Mouse (Mus musculus): Measurements from ENCODE around the gene Eps8l2.

Eps8l2 gene

DNA sequence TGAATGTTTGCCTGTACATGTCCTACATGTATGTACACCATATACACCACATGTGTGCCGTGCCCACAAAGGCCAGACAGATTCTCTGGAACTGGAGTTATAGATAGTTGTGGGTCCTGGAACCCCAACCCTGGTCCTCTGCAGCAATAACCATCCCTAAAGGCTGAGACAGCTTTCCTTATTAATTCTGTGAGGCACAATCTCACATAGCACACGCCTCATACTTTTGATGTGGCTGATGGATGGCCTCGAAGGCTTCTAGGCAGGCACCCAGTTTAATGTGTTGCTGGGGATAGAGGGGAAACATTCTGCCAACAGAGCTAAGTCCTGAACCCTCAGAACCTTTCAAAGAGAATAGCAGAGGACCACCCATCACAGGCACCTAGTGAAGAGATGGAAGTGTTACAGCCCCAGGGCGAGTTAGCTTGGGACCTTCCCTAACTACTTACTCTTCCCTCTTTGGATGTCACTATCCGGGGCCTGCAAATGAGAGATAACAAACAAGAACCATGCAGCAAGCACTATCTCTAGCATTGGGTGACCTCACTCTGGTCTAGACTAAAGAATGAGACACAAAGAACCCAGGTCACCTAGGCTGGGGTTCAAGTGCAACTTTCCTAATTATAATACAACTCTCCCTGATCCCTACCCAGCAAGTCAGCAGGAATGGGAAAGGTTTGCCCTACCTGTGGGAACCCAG, 25.8 kb downstream of the Eps8l2 start:
- no peak for DNase-seq (ENCODE audit: low read depth, low spot score)

DNA sequence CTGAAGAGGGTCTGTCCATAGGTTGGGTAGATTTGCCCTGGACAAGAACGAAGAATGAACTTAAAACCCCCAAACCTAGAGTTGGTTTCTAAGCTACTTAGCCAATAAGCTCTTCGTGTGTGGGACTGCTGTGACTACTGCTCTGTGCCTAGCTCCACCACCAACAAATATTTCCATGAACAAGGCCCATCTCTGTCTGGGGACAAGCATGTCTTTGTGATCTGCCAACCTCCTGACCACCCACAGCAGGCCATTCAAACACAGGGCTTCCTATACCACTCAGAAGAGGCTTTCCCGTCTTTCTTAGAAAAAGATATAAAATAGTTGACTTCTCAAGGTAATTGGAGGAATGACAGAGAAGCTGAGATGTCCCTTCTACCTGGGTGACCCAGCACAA, 26.4 kb downstream of the Eps8l2 start:
- DNase-seq (ENCODE audit: low read depth, low spot score), result no peak

DNA sequence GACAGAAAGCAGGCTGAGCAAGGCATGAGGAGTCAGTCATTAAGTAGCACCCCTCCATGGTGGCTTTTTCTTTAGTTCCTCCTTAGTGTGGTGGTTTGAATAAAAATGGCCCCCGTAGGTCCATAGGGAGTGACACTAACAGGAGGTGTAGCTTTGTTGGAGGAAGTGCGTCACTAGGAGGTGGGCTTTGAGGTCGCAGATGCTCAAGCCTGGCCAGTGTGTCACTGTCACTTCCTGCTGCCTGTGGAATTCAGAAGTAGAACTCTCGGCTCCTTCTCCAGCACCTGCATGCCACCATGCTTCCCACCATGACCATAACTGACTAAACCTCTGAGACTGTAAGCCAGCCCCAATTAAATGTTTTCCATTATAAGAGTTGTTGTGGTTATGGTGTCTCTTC, 28.7 kb downstream of the Eps8l2 start:
- peak; percentile 53 for DNase-seq (ENCODE audit: low read depth, low spot score)

DNA sequence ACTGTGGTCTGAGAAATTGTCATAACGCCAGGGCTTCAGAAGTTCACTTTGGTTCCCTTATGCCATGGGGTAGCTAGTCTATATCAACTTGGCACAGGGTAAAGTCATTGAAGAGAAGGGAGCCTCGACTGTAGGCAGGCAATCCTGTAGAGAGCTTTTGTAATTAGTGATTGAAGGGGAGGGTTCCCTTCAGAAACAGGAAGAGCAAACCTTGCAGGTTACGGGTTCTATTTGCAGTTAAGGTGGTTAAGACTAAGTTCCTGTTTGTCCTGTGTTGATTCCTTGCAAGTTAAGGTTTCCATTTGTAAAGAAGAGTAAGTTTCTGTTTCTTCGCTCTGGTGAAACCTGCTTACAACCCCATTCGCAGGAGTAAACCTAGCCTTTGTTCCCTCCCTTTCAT, 31.2 kb downstream of the Eps8l2 start:
- no peak for DNase-seq (ENCODE audit: low read depth, low spot score)

DNA sequence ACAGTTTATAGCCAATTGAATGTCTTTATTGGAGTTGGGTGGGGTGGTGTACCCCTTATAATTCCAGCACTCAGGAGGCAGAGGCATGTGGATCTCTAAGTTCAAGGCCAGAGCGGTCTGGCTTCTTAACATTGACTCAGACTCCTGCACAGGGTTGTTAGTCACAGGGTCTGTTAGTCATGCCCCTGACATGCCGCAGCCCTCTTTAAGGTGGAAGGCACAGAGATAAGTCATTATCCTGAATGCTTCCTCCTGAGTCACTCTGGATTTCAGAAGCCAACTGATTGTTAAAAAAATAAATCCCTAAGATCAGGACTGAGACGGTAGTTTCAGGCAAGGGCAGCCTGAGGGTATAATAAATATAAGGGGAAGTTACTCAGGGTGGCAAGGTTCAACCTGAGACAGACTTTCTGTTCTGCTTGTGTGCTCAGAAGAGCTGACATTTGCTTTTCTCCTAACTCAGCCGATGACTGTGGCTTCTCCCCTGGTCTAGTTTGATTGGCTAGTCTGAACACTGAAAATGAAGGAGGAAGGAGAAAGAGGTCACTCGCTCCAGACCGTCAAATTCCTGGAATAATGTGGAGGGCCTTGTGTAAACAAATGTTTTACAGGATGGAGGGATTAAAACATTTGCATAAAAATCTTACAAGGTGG, 33.4 kb downstream of the Eps8l2 start:
- DNase-seq (ENCODE audit: low read depth, low spot score), result peak; percentile 57

DNA sequence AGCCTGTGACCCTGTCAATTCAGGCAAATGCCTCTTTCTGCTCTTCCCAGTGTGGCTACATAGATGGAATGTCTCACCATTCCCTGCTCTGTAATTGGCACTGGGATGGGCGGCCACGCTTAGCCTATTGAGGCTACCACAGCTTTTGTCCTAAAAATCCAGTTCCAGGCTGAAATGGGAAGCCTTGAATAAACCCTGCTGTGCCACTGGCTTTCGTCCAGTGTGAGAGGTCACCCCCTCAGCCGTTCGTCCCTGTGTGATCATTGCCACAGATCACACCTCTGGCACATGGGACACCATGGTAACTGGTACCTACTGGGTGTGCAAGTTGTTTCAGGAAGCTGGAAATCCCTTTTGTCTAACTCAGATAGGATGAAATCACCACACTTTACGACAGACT, 34.9 kb downstream of the Eps8l2 start:
- DNase-seq (ENCODE audit: low read depth, low spot score), result peak; percentile 92

DNA sequence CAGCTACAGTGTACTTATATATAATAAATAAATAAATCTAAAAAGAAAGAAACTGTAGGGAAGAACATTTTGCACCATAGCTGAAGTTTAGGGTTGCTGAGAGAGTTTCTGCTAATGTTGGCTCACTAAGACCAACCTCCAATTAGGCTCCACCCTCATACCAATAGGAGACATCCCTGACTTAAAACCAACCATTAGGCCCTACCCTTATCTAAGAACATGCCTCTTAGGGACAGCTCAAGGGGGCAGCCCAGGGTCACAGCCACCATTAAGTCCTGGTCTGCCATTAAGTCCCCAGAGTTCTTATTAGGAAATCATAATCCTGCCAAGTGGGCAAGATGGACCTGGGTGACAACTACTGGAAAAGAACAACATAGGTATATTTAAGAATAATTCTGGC, 35.7 kb downstream of the Eps8l2 start:
- peak; percentile 61 for DNase-seq (ENCODE audit: low read depth, low spot score)

DNA sequence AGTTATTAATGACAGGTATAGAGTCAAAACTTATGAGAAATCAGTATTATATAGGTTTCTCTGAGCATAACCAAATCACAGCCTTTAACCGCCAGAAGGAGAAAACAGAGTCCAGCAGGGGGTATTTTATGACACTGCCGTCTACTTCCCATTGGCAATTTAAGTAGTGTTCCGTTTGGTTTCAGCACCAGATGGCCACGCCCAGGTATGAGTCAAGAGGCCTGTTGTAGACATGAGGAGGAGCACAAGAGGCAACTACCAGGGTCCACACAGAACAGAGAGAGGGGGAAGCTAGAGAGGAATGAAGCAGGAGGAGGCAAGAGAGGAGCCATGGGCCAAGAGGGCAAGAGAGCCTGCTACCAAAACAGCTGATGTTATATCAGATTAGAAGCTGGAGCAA, 40.9 kb downstream of the Eps8l2 start:
- peak; percentile 68 for DNase-seq (ENCODE audit: low read depth, low spot score)

DNA sequence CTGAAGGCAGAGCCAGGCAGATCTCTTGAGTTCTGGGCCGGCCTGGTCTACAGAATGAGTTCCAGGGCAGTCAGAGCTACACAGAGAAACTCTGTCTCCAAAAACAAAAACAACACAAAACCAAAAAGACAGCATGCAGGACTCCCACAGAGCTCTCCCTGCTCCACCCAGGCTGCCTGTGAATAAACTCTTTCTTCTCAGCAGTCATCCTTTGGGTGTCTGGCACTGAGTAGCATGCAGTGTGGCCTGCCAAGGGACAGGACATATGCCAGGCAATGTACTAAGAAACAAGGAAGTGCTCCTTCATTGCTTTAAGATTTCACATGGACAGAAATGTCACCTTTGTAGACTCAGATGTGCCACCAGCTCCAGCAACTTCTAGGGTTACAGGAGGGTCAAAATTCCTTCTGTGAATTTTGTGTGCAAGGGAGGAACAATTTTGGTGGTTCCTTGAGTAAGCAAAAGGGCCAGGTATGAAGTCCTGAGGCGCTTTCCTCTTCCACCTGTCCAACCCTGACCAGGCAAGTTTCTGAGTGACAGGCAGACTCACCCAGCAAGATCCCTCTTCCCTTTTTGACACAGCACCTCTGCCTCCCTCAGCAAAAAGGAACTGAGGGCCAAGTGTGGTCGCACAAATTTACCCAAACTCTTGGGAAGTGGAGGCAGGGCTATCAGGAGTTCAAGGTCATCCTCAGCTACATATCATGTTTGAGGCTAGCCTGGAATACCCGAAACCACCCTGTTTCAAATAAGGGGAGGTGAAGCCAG, 42.6 kb downstream of the Eps8l2 start:
- DNase-seq (ENCODE audit: low read depth, low spot score), result no peak

DNA sequence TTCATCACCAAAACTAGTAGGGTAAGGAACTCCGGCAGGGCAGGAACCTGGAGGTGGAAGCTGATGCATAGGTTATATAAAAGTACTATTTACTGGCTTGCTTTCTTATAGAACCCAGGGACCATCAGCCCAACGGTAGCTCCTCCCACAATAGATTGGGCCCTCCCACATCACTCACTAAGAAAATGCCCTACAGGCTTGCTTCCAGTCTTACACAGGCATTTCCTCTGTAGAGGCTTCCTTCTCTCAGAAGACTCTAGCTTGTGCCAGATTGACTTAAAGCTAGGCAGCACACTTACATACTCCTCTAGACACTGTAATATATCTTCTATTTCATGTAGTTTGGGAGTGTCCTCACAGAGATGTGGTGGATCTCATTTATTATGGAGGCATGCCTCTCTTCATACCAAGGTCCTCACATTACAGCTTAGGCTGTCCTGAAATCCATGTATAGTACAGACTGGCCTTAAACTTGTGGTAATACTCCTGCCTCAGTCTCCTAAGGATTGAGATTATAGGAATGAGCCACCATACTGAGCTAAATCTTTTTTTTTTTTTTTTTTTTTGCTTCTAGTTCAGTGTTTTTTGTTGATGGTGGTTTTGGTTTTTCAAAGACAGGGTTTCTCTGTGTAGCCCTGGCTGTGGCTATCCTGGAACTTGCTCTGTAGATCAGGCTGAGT, 49.3 kb downstream of the Eps8l2 start:
- peak; percentile 46 for DNase-seq (ENCODE audit: low read depth, low spot score)

DNA sequence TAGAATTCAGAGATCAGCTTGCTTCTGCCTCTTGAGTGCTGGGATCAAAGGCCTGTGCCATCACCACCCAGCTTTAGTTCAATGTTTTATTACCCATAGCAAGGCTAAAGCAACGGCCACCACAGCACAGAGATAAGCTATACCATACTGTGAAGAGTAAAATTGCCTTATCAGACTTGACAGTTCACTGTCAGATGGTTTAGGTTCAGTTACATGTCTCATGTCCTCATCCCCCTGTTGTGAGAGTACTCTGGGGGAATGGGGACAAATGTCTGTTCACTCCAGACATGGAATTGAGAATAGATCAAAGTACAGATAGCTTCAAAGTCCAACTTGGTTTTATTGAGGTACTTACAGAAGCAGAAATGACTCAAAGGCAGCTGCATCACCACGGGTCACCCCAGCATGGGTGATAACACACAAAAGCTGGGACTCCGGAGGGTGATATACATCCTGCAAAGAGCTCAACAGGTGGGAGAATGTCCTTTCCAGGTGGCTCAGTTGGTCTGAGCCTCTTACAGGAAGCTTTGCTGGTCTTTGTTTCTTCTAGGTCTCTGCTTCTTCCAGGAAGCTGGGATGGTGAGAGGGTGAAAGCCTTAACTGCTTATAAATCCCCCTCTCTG, 49.9 kb downstream of the Eps8l2 start:
- DNase-seq (ENCODE audit: low read depth, low spot score), result no peak

DNA sequence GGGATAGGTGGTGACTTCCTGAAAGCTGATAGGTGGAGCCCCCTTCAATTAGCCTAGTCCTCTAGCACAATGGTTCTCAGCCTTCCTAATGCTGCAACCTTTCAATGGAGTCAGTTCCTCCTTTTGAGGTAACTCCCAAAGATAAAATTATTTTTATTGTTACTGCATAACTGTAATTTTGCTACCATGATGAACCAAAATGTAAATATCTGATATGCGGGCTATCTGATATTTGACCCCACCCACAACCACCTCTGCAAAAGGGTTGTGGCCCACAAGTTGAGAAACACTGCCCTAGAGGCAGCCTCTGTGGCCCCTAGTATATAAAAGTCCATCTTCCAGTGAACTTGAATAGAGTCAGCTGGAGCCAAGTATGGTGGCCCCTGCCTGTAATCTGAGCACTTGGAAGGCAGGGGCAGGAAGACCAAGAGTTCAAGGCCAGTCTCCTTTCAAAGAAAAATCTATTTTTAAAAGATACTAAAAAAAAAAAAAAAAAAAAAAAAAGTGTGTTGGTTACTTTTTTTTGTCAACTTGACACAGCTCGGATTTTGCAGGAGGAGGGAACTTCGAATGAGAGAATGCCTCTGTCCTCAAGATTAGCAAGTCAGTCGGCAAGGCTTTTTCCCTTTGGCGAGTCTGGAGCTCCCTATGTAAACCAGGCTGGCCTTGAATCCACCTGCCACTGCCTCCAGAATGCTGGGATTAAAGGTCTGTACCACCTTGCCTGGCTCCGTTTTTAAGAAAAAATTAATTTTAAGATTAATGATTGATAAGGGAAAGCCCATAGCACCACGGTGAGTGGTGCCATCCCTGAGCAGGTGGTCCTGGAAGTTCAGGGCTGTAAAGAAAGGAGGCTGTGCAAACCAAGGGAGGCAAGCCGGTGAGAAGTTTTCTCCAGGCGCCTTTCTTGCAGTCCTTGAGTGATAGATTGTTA, 51.9 kb downstream of the Eps8l2 start:
- DNase-seq (ENCODE audit: low read depth, low spot score), result no peak

DNA sequence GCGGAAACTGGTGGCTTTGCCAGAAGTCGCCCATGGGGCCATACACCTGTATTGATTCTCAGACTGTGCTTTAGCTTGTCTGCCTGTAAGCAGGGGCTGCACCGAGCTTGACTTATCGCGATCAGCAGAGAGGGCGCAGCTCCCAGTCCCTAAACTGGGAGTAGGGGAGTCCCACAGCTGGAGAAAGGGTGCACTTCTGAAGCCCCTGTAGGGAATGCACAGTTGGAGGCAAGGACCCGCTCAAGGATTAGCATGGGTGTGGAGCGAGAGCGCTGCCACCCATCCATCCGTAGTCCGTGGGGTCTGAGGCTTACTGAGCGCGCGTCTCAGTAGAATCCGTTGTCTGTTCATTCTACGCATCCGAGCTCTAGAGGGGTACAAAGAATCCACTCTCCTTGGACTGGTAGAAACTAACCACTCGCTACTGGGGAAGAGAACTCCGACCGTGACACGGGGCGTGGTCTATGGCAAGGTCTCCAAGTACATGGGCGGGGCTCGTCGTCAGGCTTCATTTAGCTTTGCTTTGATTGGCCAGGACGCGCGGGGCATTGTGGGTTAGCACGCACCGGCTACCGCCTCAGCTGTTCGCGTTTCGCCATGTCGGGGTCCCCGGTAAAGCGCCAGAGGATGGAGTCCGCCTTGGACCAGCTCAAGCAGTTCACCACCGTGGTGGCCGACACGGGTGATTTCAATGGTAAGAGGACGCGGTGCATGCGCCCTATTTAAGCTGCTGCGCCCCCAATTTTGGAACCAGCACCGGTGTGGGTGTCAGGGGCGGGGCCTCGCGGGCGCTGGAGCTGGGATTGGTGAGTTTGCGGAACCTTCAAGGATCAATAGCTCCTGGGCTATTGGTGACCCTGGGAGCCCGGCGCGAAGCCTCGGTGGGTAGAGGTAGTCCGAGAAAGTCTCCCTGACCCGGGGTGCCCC, 53.2 kb downstream of the Eps8l2 start, which contains the start of gene Taldo1:
Gene Taldo1 (plus strand): TSS at position 575 of the 927 bp plus-strand sequence.
- peak; percentile 99 for DNase-seq (ENCODE audit: low read depth, low spot score)

DNA sequence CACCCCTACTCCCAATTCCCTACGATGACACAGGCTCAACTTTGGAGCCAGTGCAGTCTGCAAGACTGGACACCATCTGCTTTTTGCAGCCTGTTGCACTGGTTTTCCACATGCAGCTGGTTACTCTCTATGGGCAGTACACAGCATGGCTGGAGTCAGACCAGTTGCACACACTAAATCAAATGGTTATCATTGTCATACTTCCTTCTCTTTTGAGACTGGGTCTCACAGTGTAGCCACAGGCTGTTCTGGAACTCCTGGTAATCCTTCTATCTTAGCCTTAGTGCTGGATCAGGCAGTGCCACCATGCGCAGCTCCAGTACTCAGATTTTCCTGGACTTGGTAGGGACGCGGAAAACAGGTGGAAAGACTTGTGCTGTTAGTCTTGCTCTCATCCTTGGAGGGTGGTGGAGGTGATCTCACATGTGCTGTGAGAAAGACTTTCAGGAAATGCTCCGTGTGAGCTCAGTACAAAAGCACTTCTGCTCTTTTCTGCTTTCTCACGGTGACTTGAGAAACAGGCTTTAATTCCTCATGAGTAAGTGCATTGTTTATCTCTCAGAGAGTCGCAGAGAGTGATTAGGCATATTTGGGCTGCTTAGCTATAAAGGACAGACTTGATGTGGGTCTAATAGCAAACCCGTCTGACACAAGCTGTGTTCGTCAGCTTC, 54.0 kb downstream of the Eps8l2 start:
- no peak for DNase-seq (ENCODE audit: low read depth, low spot score)

DNA sequence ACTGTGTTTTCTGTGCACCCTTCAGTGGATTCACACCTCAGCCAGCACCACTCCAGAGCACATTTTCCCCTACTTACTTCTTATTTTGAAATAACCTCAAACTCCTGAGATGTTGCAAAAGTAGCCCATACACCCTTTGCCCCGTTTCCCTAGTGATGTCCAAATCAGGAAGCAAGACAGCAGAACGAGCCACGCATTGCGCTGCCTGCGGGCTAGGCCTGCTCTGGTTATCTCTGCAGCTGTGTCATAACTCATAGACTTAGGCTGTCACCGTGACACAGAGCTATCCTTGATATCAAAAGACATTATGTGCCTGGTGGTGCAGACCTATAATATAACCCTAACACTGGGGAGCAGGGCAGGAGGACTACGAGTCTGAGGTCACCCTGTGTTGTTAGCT, 55.5 kb downstream of the Eps8l2 start:
- no peak for DNase-seq (ENCODE audit: low read depth, low spot score)

DNA sequence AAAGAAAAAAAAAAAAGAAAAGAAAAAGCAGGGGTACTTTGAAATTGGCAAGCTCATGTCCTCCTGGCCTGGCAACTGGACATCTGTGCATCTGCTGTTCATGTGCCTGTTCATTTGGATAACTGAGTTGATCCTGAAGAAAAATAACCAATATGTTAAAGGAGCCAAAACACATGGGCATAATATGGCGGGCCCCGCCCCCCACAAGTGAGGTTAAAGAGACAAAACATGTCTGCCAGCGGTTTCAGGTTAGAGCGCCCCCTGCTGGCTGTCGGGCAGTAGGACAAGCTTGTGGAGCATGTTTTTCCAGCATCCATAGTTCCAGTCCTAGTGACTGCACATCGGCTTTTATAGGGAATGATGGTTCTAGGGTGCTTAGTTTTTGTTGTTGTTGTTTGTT, 56.1 kb downstream of the Eps8l2 start:
- DNase-seq (ENCODE audit: low read depth, low spot score), result peak; percentile 92

DNA sequence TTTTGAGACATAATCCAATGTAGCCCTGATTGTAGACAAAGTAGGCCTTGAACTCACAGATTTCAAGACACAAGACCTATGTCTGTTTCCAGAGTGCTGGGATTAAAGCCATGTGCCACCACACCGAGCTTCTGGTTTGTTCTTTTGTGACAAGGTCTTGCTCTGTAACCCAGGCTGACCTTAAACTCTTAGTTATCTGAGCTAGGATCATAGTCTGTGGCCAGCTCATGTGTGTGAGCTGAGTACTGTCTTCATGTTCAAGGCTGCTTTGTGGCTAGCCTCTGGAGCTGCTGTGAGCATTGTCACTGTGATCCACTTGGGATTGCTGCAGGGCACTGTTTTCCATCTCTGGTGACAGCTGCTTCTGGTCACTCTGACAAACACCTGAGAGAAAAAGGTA, 56.7 kb downstream of the Eps8l2 start:
- no peak for DNase-seq (ENCODE audit: low read depth, low spot score)

DNA sequence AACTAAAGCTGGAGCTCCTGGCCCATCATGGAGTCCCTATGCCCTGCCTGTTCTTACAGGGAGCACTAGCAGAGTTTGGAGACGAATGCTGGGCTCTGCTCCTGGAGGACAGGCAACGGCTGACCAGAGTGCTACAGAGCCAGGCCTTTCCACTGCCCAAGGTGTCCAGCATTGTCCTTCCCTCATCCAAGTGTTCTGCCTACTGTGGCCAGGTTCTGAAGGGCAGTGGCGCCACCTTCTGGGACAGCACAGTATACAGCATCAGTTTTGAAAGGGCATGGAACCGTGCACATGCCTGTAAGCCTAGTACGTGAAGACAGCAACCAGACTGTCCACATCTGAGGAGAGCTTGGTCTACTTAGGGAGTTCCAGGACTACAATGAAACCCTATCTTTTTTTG, 64.6 kb downstream of the Eps8l2 start:
- peak; percentile 64 for DNase-seq (ENCODE audit: low read depth, low spot score)

DNA sequence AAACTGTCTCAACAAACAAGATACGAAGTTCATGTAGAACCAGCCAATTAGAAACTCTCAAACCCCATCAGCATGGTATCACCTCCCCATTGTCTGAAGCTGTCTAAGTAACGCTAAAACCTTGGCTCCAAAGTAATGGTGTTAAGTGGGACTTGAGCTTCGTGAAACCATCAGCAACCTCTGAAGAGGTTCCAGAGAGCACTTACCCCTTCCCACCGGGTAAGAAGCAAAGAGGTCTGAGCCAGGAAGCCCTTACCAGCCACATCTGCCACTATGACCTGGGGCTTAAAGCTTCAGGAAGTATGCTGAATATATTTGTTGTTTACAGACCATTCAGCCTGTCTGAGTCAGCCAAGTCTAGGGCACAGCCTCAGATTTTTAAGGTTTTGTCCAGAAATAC, 66.8 kb downstream of the Eps8l2 start:
- DNase-seq (ENCODE audit: low read depth, low spot score), result no peak

All from R1 (cell line).